Mouse (Mus musculus) cerebellum, adult 18-20 months (tissue): Measurements from ENCODE around the gene Tle2.

Source experiments
- DNase-seq, 2 experiments: peaks; one replicate each; pipeline ENCODE4 v3.0.0; 2021

Gene Tle2

GRCm38 (mm10) chr10:81574081-81575056 lies at the start of gene Tle2:
Tle2 (plus strand) TSS chr10:81574561.
- DNase-seq, result peak; percentile 54 to 60

- DNase-seq, result no peak
Observed at GRCm38 (mm10) chr10:81525017-81525694, 49.2 kb upstream of the Tle2 start.

- DNase-seq, result peak; percentile 58 to 77
Observed at GRCm38 (mm10) chr10:81526779-81527178, 47.6 kb upstream of the Tle2 start.

- DNase-seq, result no peak
Observed at GRCm38 (mm10) chr10:81534826-81535225, 39.5 kb upstream of the Tle2 start.

- peak in 1 of 2 experiments; percentile 45 for DNase-seq
Observed at GRCm38 (mm10) chr10:81536734-81537133, 37.6 kb upstream of the Tle2 start.

- no peak for DNase-seq
Observed at GRCm38 (mm10) chr10:81537429-81537828, 36.9 kb upstream of the Tle2 start.

- DNase-seq, result no peak
Observed at GRCm38 (mm10) chr10:81538321-81539048, 35.9 kb upstream of the Tle2 start.

GRCm38 (mm10) chr10:81541363-81541762 lies 33.0 kb upstream of the Tle2 start:
- no peak for DNase-seq

- DNase-seq, result no peak
Observed at GRCm38 (mm10) chr10:81541803-81542202, 32.6 kb upstream of the Tle2 start.

- no peak for DNase-seq
Observed at GRCm38 (mm10) chr10:81542727-81543460, 31.5 kb upstream of the Tle2 start.

- peak in 1 of 2 experiments; percentile 33 for DNase-seq
Observed at GRCm38 (mm10) chr10:81543633-81544032, 30.7 kb upstream of the Tle2 start.

- no peak for DNase-seq
Observed at GRCm38 (mm10) chr10:81544296-81545160, 29.8 kb upstream of the Tle2 start.

- peak; percentile 99 to 100 for DNase-seq
Observed at GRCm38 (mm10) chr10:81545161-81545747, 29.1 kb upstream of the Tle2 start, which contains the start of gene Gna11. Gna11 (minus strand) TSS chr10:81545190.

- DNase-seq, result no peak
Observed at GRCm38 (mm10) chr10:81546332-81546731, 28.0 kb upstream of the Tle2 start.

- no peak for DNase-seq
Observed at GRCm38 (mm10) chr10:81546788-81547571, 27.4 kb upstream of the Tle2 start.

- DNase-seq, result no peak
Observed at GRCm38 (mm10) chr10:81548944-81549343, 25.4 kb upstream of the Tle2 start.

GRCm38 (mm10) chr10:81550257-81550656 lies 24.1 kb upstream of the Tle2 start:
- peak; percentile 58 to 68 for DNase-seq

GRCm38 (mm10) chr10:81551597-81552102 lies 22.7 kb upstream of the Tle2 start:
- peak; percentile 81 to 87 for DNase-seq

GRCm38 (mm10) chr10:81553232-81553631 lies 21.1 kb upstream of the Tle2 start:
- DNase-seq, result no peak
